Mouse (Mus musculus) stomach, postnatal 0 days (tissue): ENCODE results near the gene Plcb3. TPM values are rescaled to one million over a fixed set of nuclear protein-coding genes. Genes with fewer than 3 reads are reported as not detected.

Source experiments
- ATAC-seq: fragments of 200-750 bp; cut with Nextera tagmentation; 2 replicates; pipeline ENCODE4 v1.8.0; 2017; ENCODE audit not compliant: low FRiP score, low TSS enrichment
- DNase-seq: peaks from one replicate; pipeline ENCODE4 v3.0.0-alpha.2; 2016; ENCODE audit warnings: low spot score
- H3K27ac ChIP-seq: fragments of 300-500 bp; sonication (generic); replicated peaks from 2 replicates; pipeline ENCODE4 v1.5.1; 2014; ENCODE audit warnings: mild to moderate bottlenecking, control low read depth
- H3K27me3 ChIP-seq: fragments of 300-500 bp; sonication (generic); 2 replicates; pipeline ENCODE4 v1.6.1; 2014; ENCODE audit warnings: low read length; ENCODE audit not compliant: control insufficient read depth, insufficient read depth
- H3K36me3 ChIP-seq: fragments of 300-500 bp; sonication (generic); 2 replicates; pipeline ENCODE4 v1.6.1; 2014; ENCODE audit warnings: low read length, mixed read lengths; ENCODE audit not compliant: control insufficient read depth, insufficient read depth
- H3K4me1 ChIP-seq: fragments of 300-500 bp; sonication (generic); replicated peaks from 2 replicates; pipeline ENCODE4 v1.6.1; 2014; ENCODE audit warnings: antibody characterized with exemption; ENCODE audit not compliant: control insufficient read depth, insufficient read depth
- H3K4me2 ChIP-seq: fragments of 300-500 bp; sonication (generic); replicated peaks from 2 replicates; pipeline ENCODE4 v1.6.1; 2014; ENCODE audit warnings: low read depth, mild to moderate bottlenecking, control low read depth, moderate library complexity
- H3K4me3 ChIP-seq: fragments of 300-500 bp; sonication (generic); 2 replicates; pipeline ENCODE4 v1.5.1; 2014; ENCODE audit warnings: low read depth, low read length, control low read depth
- H3K9ac ChIP-seq: fragments of 300-500 bp; sonication (generic); 2 replicates; pipeline ENCODE4 v1.6.1; 2014; ENCODE audit warnings: mild to moderate bottlenecking, low read length, control low read depth, mixed read lengths
- H3K9me3 ChIP-seq: fragments of 300-500 bp; sonication (generic); 2 replicates; pipeline ENCODE4 v1.6.1; 2016; ENCODE audit warnings: low read length; ENCODE audit not compliant: control insufficient read depth
- CTCF ChIP-seq: IDR thresholded peaks from 2 replicates; pipeline ENCODE4 v1.5.1; 2016; ENCODE audit warnings: antibody characterized with exemption, low read depth, mild to moderate bottlenecking, moderate library complexity
- EP300 ChIP-seq: optimal IDR thresholded peaks from 2 replicates; pipeline ENCODE3; 2016; ENCODE audit warnings: antibody characterized with exemption
- WGBS: fragments of 180-500 bp; shearing (Covaris S2); extraction: QIAGEN DNeasy Blood & Tissue Kit; methylation state at CpG from one replicate; pipeline ENCODE4 v1.1.7; 2014; 5-methylcytosine and 5-hydroxymethylcytosine counted together
- polyA plus RNA-seq: library from polyadenylated mRNA; unstranded; fragments of >200 nt; fragmentation: Nextera tagmentation; extraction: Ambion mirVana; gene quantifications from 2 replicates; pipeline ENCODE4 v1.2.1, GENCODE M21; 2015

The Plcb3 gene
- polyA plus RNA-seq, 1 experiment from 2014 or later: 30.0 TPM

DNA sequence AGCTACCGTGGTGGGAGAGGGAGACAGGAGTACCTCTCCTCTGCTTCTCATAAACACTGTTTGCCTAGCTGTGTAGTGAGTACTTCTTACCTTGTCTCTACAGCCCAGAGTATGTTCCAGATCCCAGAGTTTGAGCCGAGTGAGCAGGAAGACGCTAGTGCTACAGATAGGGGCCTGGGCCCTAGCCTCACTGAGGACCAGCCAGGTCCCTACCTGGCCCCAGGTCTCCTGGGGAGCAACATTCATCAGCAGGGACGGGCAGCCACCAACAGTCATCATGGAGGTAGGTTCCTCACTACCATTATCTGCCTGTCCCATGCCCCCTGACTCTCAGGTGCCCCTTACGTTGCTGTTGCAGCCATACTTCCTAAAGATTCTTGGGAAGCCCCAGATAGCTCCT lies 33.5 kb downstream of the Plcb3 start:
- Histone ChIP-seq H3K9me3 (no peaks in the 10 kb centered on the region), H3K27me3 (no peaks in the 10 kb centered on the region), H3K36me3 (peaks cover 2% of the 10 kb centered on the region; the same call in 1 of the 2 replicates), H3K4me2 (peak overlapping the region; percentile 98), H3K27ac (peak overlapping the region; percentile 98), H3K4me1 (peaks cover 5% of the 10 kb centered on the region; the same call in 1 of the 2 replicates), H3K9ac (peak overlapping the region; percentile 80), H3K4me3 (peak overlapping the region; percentile 64)
- DNase-seq (no peak), ATAC-seq (no peak)
- WGBS: 23% methylated on average over 5 of the region's 5 CpGs
- TF ChIP-seq EP300 (no peak), CTCF (no peak)

- ATAC-seq (peak; percentile 90), DNase-seq (peak; percentile 97)
- TF ChIP-seq EP300 (no peak), CTCF (no peak; the same call in 1 of the 2 replicates)
- peaks cover 5% of the 10 kb centered on the region; the same call in 1 of the 2 replicates for H3K4me1 ChIP-seq
- no peaks in the 10 kb centered on the region for H3K27me3 ChIP-seq
- H3K4me3 ChIP-seq: peak within 1 kb of the TSS; percentile 64
- peak within 1 kb of the TSS; percentile 98 for H3K27ac ChIP-seq
- no peaks in the 10 kb centered on the region for H3K9me3 ChIP-seq
- peaks cover 2% of the 10 kb centered on the region; the same call in 1 of the 2 replicates for H3K36me3 ChIP-seq
- under 1% methylated on average over 27 of the region's 27 CpGs for WGBS
- H3K9ac ChIP-seq: peak within 1 kb of the TSS; percentile 80
- H3K4me2 ChIP-seq: peak within 1 kb of the TSS; percentile 98
Measured at GRCm38 (mm10) chr19:6942249-6942691, 34.0 kb downstream of the Plcb3 start, which contains the start of gene Gpr137. Gene Gpr137 (minus strand): TSS chr19:6942480.

DNA sequence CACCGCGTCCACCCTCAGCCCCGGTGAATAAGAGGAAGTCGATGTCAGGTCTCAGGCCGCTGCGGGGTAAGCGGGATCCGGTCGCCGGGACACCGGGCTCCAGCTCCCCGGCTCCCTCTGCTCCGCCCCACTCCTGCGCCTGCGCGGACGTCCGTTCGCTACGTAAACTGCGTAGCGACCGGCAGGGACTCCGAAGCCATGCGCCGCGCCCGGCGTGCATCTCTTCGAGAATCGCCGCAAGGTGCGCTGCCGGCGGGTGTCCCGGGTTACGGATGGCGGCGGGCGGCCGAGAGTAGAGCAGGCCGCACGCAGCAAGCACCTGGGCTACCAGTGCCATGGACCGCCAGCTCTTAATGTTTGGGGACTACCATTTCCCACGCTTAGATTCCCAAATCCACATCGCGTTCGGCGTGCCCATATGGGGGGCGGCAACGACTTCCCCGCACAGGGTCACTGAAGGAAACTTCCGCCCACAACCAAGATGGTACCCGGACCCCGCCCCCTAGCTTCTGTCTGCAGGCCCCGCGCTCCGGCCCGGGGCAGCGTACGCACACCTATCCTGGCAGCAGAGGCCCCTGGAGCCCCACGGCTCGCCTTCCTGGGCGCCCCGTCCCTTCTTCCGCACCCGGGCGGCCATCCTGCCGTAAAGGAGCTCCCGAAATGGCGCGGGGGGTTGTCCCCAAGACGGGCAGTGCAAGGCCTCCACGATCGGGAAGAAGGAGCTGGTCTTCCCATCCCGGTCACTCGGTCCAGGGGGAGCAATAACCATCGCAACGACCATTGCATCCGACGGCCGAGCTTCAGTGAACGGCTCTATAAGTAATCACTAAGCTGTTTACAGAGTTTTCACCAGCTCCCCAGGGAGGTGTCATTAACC lies 34.7 kb downstream of the Plcb3 start, which contains the start of gene Bad:
Bad (plus strand) TSS at position 490 of the 877 bp plus-strand sequence.
- Histone ChIP-seq H3K4me2 (peak within 1 kb of the TSS; percentile 98), H3K9me3 (no peaks in the 10 kb centered on the region), H3K27ac (peak within 1 kb of the TSS; percentile 98), H3K4me1 (peaks cover 5% of the 10 kb centered on the region; the same call in 1 of the 2 replicates), H3K4me3 (peak within 1 kb of the TSS; percentile 64), H3K27me3 (no peaks in the 10 kb centered on the region), H3K36me3 (peaks cover 2% of the 10 kb centered on the region; the same call in 1 of the 2 replicates), H3K9ac (peak within 1 kb of the TSS; percentile 80)
- TF ChIP-seq CTCF: peak; percentile 48
- TF ChIP-seq EP300: peak; percentile 66
- ATAC-seq (peak; percentile 72), DNase-seq (peak; percentile 97)
- under 1% methylated on average over 77 of the region's 83 CpGs for WGBS

GRCm38 (mm10) chr19:6940396-6941351 lies 35.6 kb downstream of the Plcb3 start:
- peak; percentile 3; the same call in 1 of the 2 replicates for ATAC-seq

More at GRCm38 (mm10) chr19:6940396-6941351, 35.6 kb downstream of the Plcb3 start:
- Histone ChIP-seq H3K9ac (peak overlapping the region; percentile 80), H3K4me3 (peak overlapping the region; percentile 64), H3K27me3 (no peaks in the 10 kb centered on the region), H3K36me3 (no peaks in the 10 kb centered on the region), H3K27ac (peak overlapping the region; percentile 74), H3K9me3 (no peaks in the 10 kb centered on the region), H3K4me2 (peak overlapping the region; percentile 98), H3K4me1 (peaks cover 5% of the 10 kb centered on the region; the same call in 1 of the 2 replicates)
- WGBS: 21% methylated on average over 27 of the region's 29 CpGs
- DNase-seq: peak; percentile 58
- TF ChIP-seq EP300 (no peak), CTCF (no peak)
